Mouse (Mus musculus): ENCODE measurements around the gene Zfp119b. TPM values are rescaled to one million over a fixed set of nuclear protein-coding genes. Genes with fewer than 3 reads are reported as not detected.

The Zfp119b gene
- polyA plus RNA-seq, 2 experiments: 3.5 to 7.1 TPM

DNA sequence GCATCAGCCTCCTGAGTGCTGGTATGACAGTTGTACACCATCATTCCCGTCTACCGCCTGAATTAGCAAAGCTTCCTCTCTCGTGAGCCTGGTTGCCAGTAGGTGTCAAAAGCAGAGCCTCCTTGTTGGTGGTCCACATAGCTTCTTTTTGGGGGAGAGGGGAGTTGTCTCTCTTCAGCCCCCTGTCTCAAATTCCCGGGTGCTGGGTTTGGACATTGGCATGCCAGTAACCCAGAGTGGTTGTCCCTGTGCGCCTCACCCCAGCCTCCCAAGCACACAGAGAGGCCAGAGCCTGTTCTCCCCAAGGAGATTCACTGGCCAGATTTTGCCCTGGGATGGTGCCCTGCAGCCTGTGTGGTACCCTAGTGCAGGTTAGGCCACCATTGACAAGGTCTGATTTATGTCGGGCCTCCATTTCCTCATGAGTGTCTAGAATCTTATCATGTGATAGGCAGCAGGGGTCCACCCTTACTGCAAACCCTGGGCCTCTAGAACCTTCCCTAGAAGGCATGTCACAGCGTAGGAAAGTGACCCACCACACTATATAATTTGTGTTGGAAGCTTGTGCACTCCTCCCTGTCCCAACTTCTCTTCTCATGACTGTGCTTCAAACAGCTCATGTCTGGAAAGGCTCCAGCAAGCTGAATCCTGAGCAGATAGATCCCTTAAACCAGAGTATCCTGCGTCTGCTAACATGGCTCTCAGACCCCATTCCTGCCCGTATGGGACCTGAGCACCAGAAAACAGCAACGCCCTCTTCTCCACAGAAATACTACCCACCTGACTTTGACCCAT is 10.8 kb upstream of the Zfp119b start:
- DNase-seq (ENCODE audit: low spot score): no peak
- H3K27ac ChIP-seq (replicated peaks; ENCODE audit: low read depth, low read length): no peak overlapping the region
- TF ChIP-seq POLR2A (IDR thresholded peaks at IDR 0.05; ENCODE audit: borderline replicate concordance, extremely low read depth, insufficient read depth, insufficient read length): no peak

DNA sequence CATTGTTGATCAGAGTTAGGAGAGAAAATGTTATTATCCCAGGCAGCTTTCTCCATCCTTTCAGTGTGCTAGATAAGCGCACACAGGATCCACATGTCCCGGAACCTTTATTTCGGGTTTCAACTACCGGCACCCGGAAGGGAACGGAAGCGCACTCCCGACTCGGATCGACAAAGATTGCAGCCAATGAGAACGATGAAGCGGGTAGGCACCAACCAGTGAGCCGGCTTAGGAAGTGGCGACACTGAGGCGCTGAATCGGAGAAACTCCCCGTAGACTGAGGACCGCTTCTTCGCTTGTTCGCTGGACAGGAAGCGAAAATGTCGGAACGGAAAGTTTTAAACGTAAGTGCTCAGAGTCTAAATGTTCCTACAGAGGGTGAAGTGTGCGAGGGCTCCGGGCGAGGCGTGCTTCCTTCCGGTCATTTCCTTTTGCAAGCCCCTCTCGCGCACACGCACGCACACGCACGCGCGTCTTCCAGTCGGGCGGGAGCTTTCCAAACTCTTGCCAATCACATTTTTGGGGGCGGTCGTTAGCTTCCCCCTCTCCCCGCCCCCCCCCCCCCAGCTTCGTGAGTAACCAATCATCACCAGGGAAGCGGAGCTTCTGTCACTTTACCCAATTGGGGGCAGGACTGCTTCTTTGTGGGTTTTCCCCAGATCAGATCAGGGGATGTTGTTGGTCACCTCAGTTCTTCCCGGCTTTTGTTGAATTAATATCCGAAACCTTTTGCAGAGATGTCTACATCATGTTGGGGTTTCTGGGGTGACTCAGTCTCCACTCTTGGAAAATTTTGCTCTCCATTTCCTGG is 9.8 kb upstream of the Zfp119b start, which contains the start of gene Yju2:
Yju2 (plus strand) TSS at position 182 of the 811 bp plus-strand sequence.
- Histone ChIP-seq H3K9ac (ENCODE audit: low read depth, low read length, severe bottlenecking) (peak within 1 kb of the TSS; percentile 57), H3K27me3 (ENCODE audit: control insufficient read depth, insufficient read depth, low read length) (peaks cover 3% of the 10 kb centered on the region; the same call in 1 of the 2 replicates), H3K36me3 (ENCODE audit: control insufficient read depth, insufficient read depth, low read length) (peaks cover 13% of the 10 kb centered on the region), H3K4me2 (replicated peaks; ENCODE audit: low read depth, low read length, severe bottlenecking) (peak within 1 kb of the TSS; percentile 77), H3K4me3 (replicated peaks; ENCODE audit: low read length) (peak within 1 kb of the TSS; percentile 56), H3K9me3 (ENCODE audit: control insufficient read depth, low read length) (no peaks in the 10 kb centered on the region), H3K27ac (replicated peaks; ENCODE audit: low read depth, low read length) (peak within 1 kb of the TSS; percentile 93), H3K4me1 (ENCODE audit: control insufficient read depth, insufficient read depth, low read length) (peaks cover 3% of the 10 kb centered on the region; the same call in 1 of the 2 replicates)
- ATAC-seq (ENCODE audit: low FRiP score, low read depth): peak; percentile 95
- TF ChIP-seq POLR2A (IDR thresholded peaks at IDR 0.05; ENCODE audit: borderline replicate concordance, extremely low read depth, insufficient read depth, insufficient read length): peak; percentile 53; the same call in 1 of the 2 replicates
- under 1% methylated on average over 45 of the region's 46 CpGs for WGBS
- peak; percentile 97 for DNase-seq (ENCODE audit: low spot score)

More for the DNA sequence above, 10.8 kb upstream of the Zfp119b start:
- Histone ChIP-seq H3K36me3 (ENCODE audit: control insufficient read depth, insufficient read depth, low read length) (peaks cover 22% of the 10 kb centered on the region), H3K27me3 (ENCODE audit: control insufficient read depth, insufficient read depth, low read length) (peaks cover under 1% of the 10 kb centered on the region; the same call in 1 of the 2 replicates), H3K9ac (ENCODE audit: low read depth, low read length, severe bottlenecking) (no peak overlapping the region), H3K4me1 (ENCODE audit: control insufficient read depth, insufficient read depth, low read length) (peaks cover 3% of the 10 kb centered on the region; the same call in 1 of the 2 replicates), H3K9me3 (ENCODE audit: control insufficient read depth, low read length) (no peaks in the 10 kb centered on the region), H3K4me2 (replicated peaks; ENCODE audit: low read depth, low read length, severe bottlenecking) (peak overlapping the region; percentile 77), H3K4me3 (replicated peaks; ENCODE audit: low read length) (peak overlapping the region; percentile 56)
- WGBS: 78% methylated on average over 10 of the region's 10 CpGs
- no peak for ATAC-seq (ENCODE audit: low FRiP score, low read depth)

GRCm38 (mm10) chr17:55958584-55958886 is 9.2 kb upstream of the Zfp119b start:
- WGBS: 26% methylated on average over 2 of the region's 2 CpGs

DNA sequence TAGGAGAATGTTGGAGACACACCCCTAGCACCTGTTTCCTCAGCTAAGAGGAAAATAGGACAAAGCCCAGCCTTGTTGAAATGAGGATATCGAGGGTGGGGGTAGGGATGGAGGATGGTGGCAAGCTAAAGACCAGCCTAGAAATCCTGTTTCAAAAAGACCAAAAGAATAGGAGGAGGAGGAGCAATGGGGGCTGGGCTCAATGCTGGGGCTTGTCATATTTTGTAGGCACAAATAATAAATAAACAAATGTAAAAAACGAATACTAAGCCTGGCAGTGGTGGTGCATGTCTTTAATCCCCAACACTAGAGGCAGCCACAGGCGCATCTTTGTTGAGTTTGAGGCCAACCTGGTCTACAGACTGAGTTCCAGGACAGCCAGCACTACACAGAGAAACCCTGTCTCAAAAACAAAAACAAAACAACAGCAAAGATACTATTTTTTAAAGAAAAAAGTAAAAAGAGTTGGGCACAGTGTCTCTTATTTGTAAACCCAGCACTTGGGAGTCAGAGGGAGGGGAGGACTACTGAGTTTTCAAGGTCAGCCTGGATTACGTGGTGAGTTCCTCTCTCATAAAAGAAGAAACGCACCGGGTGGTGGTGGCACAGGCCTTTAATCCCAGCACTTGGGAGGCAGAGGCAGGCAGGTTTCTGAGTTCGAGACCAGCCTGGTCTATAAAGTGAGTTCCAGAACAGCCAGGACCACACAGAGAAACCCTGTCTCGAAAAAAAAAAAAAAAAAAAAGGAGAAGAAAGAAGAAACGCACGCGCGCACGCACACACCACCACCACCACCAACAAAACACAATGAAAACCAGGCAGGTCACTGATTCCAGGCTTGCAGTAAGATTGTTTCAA is 8.7 kb upstream of the Zfp119b start:
- Histone ChIP-seq H3K27ac (replicated peaks; ENCODE audit: low read depth, low read length) (peak overlapping the region; percentile 63), H3K27me3 (ENCODE audit: control insufficient read depth, insufficient read depth, low read length) (peaks cover 3% of the 10 kb centered on the region; the same call in 1 of the 2 replicates), H3K4me2 (replicated peaks; ENCODE audit: low read depth, low read length, severe bottlenecking) (peak overlapping the region; percentile 77), H3K36me3 (ENCODE audit: control insufficient read depth, insufficient read depth, low read length) (peaks cover 13% of the 10 kb centered on the region), H3K4me3 (replicated peaks; ENCODE audit: low read length) (peak overlapping the region; percentile 56), H3K9me3 (ENCODE audit: control insufficient read depth, low read length) (no peaks in the 10 kb centered on the region), H3K4me1 (ENCODE audit: control insufficient read depth, insufficient read depth, low read length) (peaks cover 3% of the 10 kb centered on the region; the same call in 1 of the 2 replicates), H3K9ac (ENCODE audit: low read depth, low read length, severe bottlenecking) (peak overlapping the region; percentile 48; the same call in 1 of the 2 replicates)
- TF ChIP-seq POLR2A (IDR thresholded peaks at IDR 0.05; ENCODE audit: borderline replicate concordance, extremely low read depth, insufficient read depth, insufficient read length): no peak
- no peak for DNase-seq (ENCODE audit: low spot score)
- no peak for ATAC-seq (ENCODE audit: low FRiP score, low read depth)
- 83% methylated on average over 10 of the region's 13 CpGs for WGBS

More at GRCm38 (mm10) chr17:55958584-55958886, 9.2 kb upstream of the Zfp119b start:
- peak overlapping the region; percentile 56 for H3K4me3 ChIP-seq (replicated peaks; ENCODE audit: low read length)
- peak overlapping the region; percentile 77 for H3K4me2 ChIP-seq (replicated peaks; ENCODE audit: low read depth, low read length, severe bottlenecking)
- no peak for TF ChIP-seq POLR2A (IDR thresholded peaks at IDR 0.05; ENCODE audit: borderline replicate concordance, extremely low read depth, insufficient read depth, insufficient read length)
- H3K9ac ChIP-seq (ENCODE audit: low read depth, low read length, severe bottlenecking): peak overlapping the region; percentile 48; the same call in 1 of the 2 replicates
- ATAC-seq (ENCODE audit: low FRiP score, low read depth) (no peak), DNase-seq (ENCODE audit: low spot score) (no peak)
- H3K9me3 ChIP-seq (ENCODE audit: control insufficient read depth, low read length): no peaks in the 10 kb centered on the region
- H3K27me3 ChIP-seq (ENCODE audit: control insufficient read depth, insufficient read depth, low read length): peaks cover 3% of the 10 kb centered on the region; the same call in 1 of the 2 replicates
- peaks cover 13% of the 10 kb centered on the region for H3K36me3 ChIP-seq (ENCODE audit: control insufficient read depth, insufficient read depth, low read length)
- peaks cover 3% of the 10 kb centered on the region; the same call in 1 of the 2 replicates for H3K4me1 ChIP-seq (ENCODE audit: control insufficient read depth, insufficient read depth, low read length)
- peak overlapping the region; percentile 63 for H3K27ac ChIP-seq (replicated peaks; ENCODE audit: low read depth, low read length)

Data from limb, embryonic 14.5 days (tissue).